Mouse (Mus musculus) intestine, embryonic 16.5 days (tissue): ENCODE results near the gene Adk. TPM values are rescaled to one million over a fixed set of nuclear protein-coding genes. Genes with fewer than 3 reads are reported as not detected.

Source experiments
- ATAC-seq: fragments of 200-750 bp; cut with Nextera tagmentation; 2 replicates; pipeline ENCODE4 v1.8.0; 2017; ENCODE audit warnings: moderate TSS enrichment, moderate library complexity
- H3K27ac ChIP-seq: fragments of 300-500 bp; sonication (generic); 2 replicates; pipeline ENCODE4 v1.5.1; 2014; ENCODE audit warnings: mild to moderate bottlenecking, low read length
- H3K27me3 ChIP-seq: fragments of 300-500 bp; sonication (generic); replicated peaks from 2 replicates; pipeline ENCODE4 v1.6.1; 2014; ENCODE audit warnings: low read length, control low read depth, mixed read lengths; ENCODE audit not compliant: control insufficient read depth, insufficient read depth
- H3K36me3 ChIP-seq: fragments of 300-500 bp; sonication (generic); 2 replicates; pipeline ENCODE4 v1.6.1; 2014; ENCODE audit warnings: low read length, control low read depth; ENCODE audit not compliant: control insufficient read depth, insufficient read depth
- H3K4me1 ChIP-seq: fragments of 300-500 bp; sonication (generic); 2 replicates; pipeline ENCODE4 v1.6.1; 2014; ENCODE audit warnings: low read length, control low read depth, mixed read lengths; ENCODE audit not compliant: control insufficient read depth, insufficient read depth
- H3K4me2 ChIP-seq: fragments of 300-500 bp; sonication (generic); 2 replicates; pipeline ENCODE4 v1.6.1; 2014; ENCODE audit warnings: low read depth, low read length, control low read depth
- H3K4me3 ChIP-seq: fragments of 300-500 bp; sonication (generic); 2 replicates; pipeline ENCODE4 v1.5.1; 2014; ENCODE audit warnings: mild to moderate bottlenecking, low read length
- H3K9ac ChIP-seq: fragments of 300-500 bp; sonication (generic); 2 replicates; pipeline ENCODE4 v1.6.1; 2014; ENCODE audit warnings: low read depth, low read length
- H3K9me3 ChIP-seq: fragments of 300-500 bp; sonication (generic); 2 replicates; pipeline ENCODE4 v1.6.1; 2016; ENCODE audit warnings: low read length, control low read depth; ENCODE audit not compliant: control insufficient read depth
- WGBS: fragments of 180-500 bp; shearing (Covaris S2); extraction: QIAGEN DNeasy Blood & Tissue Kit; methylation state at CpG from one replicate; pipeline ENCODE4 v1.1.7; 2014; 5-methylcytosine and 5-hydroxymethylcytosine counted together
- polyA plus RNA-seq: library from polyadenylated mRNA; unstranded; fragments of >200 nt; fragmentation: Nextera tagmentation; extraction: Ambion mirVana; gene quantifications from 2 replicates; pipeline ENCODE4 v1.2.1, GENCODE M21; 2015

Adk gene
- polyA plus RNA-seq: 244 and 262 TPM in 2 replicates

GRCm38 (mm10) chr14:21052112-21052780 is at the start of gene Adk, which contains the start of gene Ap3m1:
TSS of gene Adk (plus strand) at chr14:21052574.
TSS of gene Ap3m1 (minus strand) at chr14:21052508.
- under 1% methylated on average over 48 of the region's 48 CpGs for WGBS
- Histone ChIP-seq H3K4me2 (peak within 1 kb of the TSS; percentile 89), H3K27me3 (no peaks in the 10 kb centered on the region), H3K36me3 (no peaks in the 10 kb centered on the region), H3K9me3 (0 out of 2 replicates have a peak, but pooled peaks cover 2% of the 10 kb centered on the region), H3K4me1 (peaks cover 5% of the 10 kb centered on the region; the same call in 1 of the 2 replicates), H3K9ac (peak within 1 kb of the TSS; percentile 90), H3K4me3 (peak within 1 kb of the TSS; percentile 90), H3K27ac (peak within 1 kb of the TSS; percentile 95)
- peak; percentile 98 for ATAC-seq

GRCm38 (mm10) chr14:21013800-21014334 is 38.5 kb upstream of the Adk start:
- H3K9ac ChIP-seq: no peak overlapping the region
- H3K27ac ChIP-seq: no peak overlapping the region
- H3K27me3 ChIP-seq: no peaks in the 10 kb centered on the region
- H3K4me1 ChIP-seq: no peaks in the 10 kb centered on the region
- H3K4me2 ChIP-seq: no peak overlapping the region
- peaks cover 12% of the 10 kb centered on the region; the same call in 1 of the 2 replicates for H3K36me3 ChIP-seq
- WGBS: 86% methylated on average over 5 of the region's 5 CpGs
- no peak overlapping the region for H3K4me3 ChIP-seq
- H3K9me3 ChIP-seq: no peaks in the 10 kb centered on the region
- no peak for ATAC-seq

GRCm38 (mm10) chr14:21017871-21018270 is 34.5 kb upstream of the Adk start:
- Histone ChIP-seq H3K9me3 (no peaks in the 10 kb centered on the region), H3K4me2 (no peak overlapping the region), H3K4me1 (no peaks in the 10 kb centered on the region), H3K27ac (no peak overlapping the region), H3K27me3 (no peaks in the 10 kb centered on the region), H3K4me3 (no peak overlapping the region), H3K9ac (no peak overlapping the region), H3K36me3 (peaks cover 10% of the 10 kb centered on the region; the same call in 1 of the 2 replicates)
- ATAC-seq: no peak
- WGBS: 92% methylated on average over 5 of the region's 5 CpGs

- no peak for ATAC-seq
- Histone ChIP-seq H3K27me3 (no peaks in the 10 kb centered on the region), H3K4me3 (no peak overlapping the region), H3K9me3 (no peaks in the 10 kb centered on the region), H3K4me2 (no peak overlapping the region), H3K36me3 (peaks cover 10% of the 10 kb centered on the region; the same call in 1 of the 2 replicates), H3K9ac (no peak overlapping the region), H3K4me1 (no peaks in the 10 kb centered on the region), H3K27ac (no peak overlapping the region)
- 45% methylated on average over 3 of the region's 3 CpGs for WGBS
Measured at GRCm38 (mm10) chr14:21018977-21019376, 33.4 kb upstream of the Adk start.

- WGBS: 92% methylated on average over 8 of the region's 8 CpGs
- Histone ChIP-seq H3K4me1 (no peaks in the 10 kb centered on the region), H3K27ac (no peak overlapping the region), H3K27me3 (no peaks in the 10 kb centered on the region), H3K36me3 (peaks cover 10% of the 10 kb centered on the region; the same call in 1 of the 2 replicates), H3K9ac (no peak overlapping the region), H3K9me3 (no peaks in the 10 kb centered on the region), H3K4me3 (no peak overlapping the region), H3K4me2 (no peak overlapping the region)
- ATAC-seq: no peak
Measured at GRCm38 (mm10) chr14:21020435-21020834, 31.9 kb upstream of the Adk start.

GRCm38 (mm10) chr14:21027542-21027941 is 24.8 kb upstream of the Adk start:
- Histone ChIP-seq H3K4me1 (no peaks in the 10 kb centered on the region), H3K9me3 (no peaks in the 10 kb centered on the region), H3K4me3 (no peak overlapping the region), H3K27ac (no peak overlapping the region), H3K4me2 (no peak overlapping the region), H3K27me3 (no peaks in the 10 kb centered on the region), H3K9ac (no peak overlapping the region), H3K36me3 (peaks cover 11% of the 10 kb centered on the region; the same call in 1 of the 2 replicates)
- ATAC-seq: no peak

GRCm38 (mm10) chr14:21029025-21029659 is 23.2 kb upstream of the Adk start:
- no peaks in the 10 kb centered on the region for H3K27me3 ChIP-seq

GRCm38 (mm10) chr14:21031783-21032511 is 20.4 kb upstream of the Adk start:
- ATAC-seq: peak; percentile 80
- Histone ChIP-seq H3K9me3 (no peaks in the 10 kb centered on the region), H3K27ac (peak overlapping the region; percentile 57), H3K27me3 (no peaks in the 10 kb centered on the region), H3K9ac (no peak overlapping the region), H3K36me3 (peaks cover 8% of the 10 kb centered on the region; the same call in 1 of the 2 replicates), H3K4me2 (no peak overlapping the region), H3K4me3 (no peak overlapping the region), H3K4me1 (no peaks in the 10 kb centered on the region)
- 54% methylated on average over 6 of the region's 6 CpGs for WGBS

More at GRCm38 (mm10) chr14:21029025-21029659, 23.2 kb upstream of the Adk start:
- Histone ChIP-seq H3K27ac (no peak overlapping the region), H3K4me2 (no peak overlapping the region), H3K4me1 (no peaks in the 10 kb centered on the region), H3K36me3 (peaks cover 8% of the 10 kb centered on the region; the same call in 1 of the 2 replicates), H3K4me3 (no peak overlapping the region), H3K9me3 (no peaks in the 10 kb centered on the region), H3K9ac (no peak overlapping the region)
- WGBS: 88% methylated on average over 11 of the region's 11 CpGs
- no peak for ATAC-seq

GRCm38 (mm10) chr14:21034271-21034670 is 18.1 kb upstream of the Adk start:
- 83% methylated on average over 4 of the region's 4 CpGs for WGBS
- H3K27me3 ChIP-seq: no peaks in the 10 kb centered on the region
- H3K9ac ChIP-seq: no peak overlapping the region
- no peak overlapping the region for H3K4me2 ChIP-seq
- H3K4me3 ChIP-seq: no peak overlapping the region
- no peak for ATAC-seq
- H3K36me3 ChIP-seq: peaks cover 10% of the 10 kb centered on the region; the same call in 1 of the 2 replicates
- H3K9me3 ChIP-seq: no peaks in the 10 kb centered on the region
- H3K27ac ChIP-seq: no peak overlapping the region
- H3K4me1 ChIP-seq: no peaks in the 10 kb centered on the region
